Mouse (Mus musculus): ENCODE results near the gene 4930455H04Rik.

GRCm38 (mm10) chr3:116960414-116960813, 7.7 kb upstream of the 4930455H04Rik start:
- TF ChIP-seq CTCF (IDR thresholded peaks at IDR 0.05; ENCODE audit: borderline replicate concordance, insufficient read depth, low read depth, low read length) = no peak
- TF ChIP-seq POLR2A (IDR thresholded peaks at IDR 0.05; ENCODE audit: borderline replicate concordance, insufficient read depth, low read length) = no peak

Data from cerebellum, adult 2 months (tissue).